Mouse (Mus musculus): ENCODE data around the gene Bcl9l. TPM values are rescaled to one million over a fixed set of nuclear protein-coding genes. Genes with fewer than 3 reads are reported as not detected.

The Bcl9l gene
- total RNA-seq, 2 experiments from 2014 or later, result 36.0 to 36.6 TPM

GRCm38 (mm10) chr9:44497624-44498377 is 15.2 kb downstream of the Bcl9l start:
- no peak for DNase-seq (ENCODE audit: low spot score)

DNA sequence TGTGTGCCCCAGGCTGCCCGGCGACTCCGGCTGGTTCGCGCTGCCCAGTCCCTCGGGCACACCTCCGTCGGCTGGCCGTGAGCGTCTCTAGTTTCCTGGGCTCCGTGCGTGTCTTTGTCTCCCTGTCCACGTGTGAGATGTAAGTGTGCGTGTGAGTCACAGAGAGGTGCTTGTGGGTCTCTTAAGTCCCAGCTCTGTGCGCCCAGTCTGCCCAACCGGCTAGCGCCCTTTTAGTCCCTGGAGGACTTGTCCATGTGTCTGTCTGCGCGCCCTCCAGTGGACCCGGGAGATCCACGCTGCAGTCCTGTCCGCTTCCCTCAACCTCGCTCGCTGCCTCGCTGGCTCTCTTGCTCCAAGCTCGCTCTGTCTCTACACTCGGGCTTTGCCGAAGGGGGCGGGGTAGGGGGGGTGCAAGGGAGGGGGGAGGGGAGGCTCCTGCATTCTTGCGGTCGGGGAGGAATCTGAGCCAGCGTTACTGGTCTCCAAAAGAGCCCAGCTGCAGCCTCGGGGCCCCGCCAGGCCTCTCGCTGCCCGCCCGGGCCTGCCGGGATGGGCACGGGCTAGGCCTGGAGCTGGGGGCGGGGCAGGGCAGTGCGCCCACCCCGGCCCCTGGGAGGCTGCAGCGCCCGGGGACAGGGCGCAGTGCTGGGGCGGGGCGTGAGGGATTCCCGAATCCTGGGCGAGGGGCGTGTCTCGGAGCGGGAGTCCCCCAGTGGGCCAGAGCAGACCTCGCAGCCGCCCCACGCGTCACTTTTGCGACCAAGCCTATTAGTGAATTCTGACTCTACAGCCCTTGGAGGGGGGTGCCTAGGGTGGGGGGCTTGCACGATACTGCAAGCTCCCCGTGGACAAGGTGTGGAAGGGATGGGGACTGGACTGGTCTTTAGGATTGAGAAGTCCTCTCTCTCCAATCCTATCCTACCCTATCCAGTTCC is 16.1 kb downstream of the Bcl9l start:
- peak; percentile 80 for DNase-seq (ENCODE audit: low spot score)

DNA sequence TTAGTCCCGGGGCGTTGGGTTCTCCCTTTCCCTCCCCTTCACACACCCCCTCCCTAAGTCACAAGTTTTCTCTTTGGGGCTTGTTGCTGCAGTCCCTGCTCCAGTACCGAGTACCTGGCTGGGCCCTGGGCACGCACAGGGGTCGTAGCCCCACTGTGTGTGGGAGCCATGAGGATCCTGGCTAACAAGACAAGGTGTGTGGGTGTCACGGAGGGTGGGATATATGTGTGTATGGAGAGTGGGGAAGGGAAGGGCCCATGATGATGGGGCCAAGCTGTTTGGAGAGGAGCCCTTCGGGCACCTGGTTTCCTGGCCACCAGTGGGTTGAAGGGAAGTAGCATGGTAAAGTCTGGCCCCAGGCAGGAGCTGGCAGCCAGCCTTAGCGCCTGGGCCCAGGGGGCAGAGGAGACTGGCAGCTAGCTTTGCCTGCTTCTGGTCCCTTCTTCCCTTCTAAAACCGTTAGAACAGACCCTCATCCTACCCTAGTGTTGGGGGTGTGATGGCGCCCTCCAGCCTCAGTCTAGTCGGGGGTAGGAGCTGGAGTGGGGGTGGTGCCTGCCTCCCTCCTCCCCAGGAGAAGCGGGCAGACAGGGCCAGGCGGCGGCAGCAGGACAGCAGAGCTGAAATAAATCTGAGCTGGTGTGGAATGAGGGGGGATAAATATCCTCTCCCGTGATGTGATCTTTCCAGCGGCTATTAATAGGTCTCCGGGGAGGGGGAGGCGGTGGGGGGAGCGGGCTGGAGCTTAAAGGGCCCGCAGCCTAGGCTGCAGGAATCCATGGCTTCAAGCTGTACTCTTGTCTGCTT is 16.9 kb downstream of the Bcl9l start:
- DNase-seq (ENCODE audit: low spot score), result peak; percentile 77

DNA sequence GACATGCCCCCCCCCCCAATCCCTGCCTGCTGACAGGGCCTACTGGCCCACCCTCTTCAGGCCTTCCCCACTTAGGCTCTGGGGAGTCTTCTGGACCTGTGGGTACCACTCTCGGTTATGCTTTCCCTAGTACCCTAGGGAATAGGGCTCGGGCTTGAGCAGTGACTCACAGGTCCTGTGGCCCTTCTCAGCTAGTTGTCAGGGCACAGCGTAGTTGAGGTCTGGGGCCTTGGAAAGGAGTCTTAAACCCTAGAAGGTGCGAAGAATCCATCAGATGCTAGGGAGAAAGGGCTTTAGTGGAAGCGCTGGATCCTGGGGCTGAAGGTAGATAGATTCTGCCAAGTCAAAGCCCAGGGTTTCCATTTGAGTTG is 17.5 kb downstream of the Bcl9l start:
- no peak for DNase-seq (ENCODE audit: low spot score)

DNA sequence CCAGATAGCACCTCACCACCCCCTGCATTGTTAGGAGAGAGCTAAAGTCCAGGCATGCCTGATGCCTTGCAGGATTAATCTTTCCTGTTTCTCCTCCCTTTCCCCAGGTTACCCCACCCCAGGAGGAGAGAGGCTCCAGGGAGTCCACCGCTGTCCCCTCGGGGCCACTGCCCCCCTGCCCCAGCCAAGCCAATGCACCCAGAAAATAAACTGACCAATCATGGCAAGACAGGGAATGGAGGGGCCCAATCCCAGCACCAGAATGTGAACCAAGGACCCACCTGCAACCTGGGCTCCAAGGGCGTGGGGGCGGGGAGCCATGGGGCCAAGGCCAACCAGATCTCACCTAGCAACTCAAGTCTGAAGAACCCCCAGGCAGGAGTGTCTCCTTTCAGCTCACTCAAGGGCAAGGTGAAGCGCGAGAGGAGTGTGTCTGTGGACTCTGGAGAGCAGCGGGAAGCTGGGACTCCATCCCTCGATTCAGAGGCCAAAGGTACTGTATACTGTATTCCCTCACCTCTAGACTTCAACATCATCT is 18.1 kb downstream of the Bcl9l start:
- no peak for DNase-seq (ENCODE audit: low spot score)

DNA sequence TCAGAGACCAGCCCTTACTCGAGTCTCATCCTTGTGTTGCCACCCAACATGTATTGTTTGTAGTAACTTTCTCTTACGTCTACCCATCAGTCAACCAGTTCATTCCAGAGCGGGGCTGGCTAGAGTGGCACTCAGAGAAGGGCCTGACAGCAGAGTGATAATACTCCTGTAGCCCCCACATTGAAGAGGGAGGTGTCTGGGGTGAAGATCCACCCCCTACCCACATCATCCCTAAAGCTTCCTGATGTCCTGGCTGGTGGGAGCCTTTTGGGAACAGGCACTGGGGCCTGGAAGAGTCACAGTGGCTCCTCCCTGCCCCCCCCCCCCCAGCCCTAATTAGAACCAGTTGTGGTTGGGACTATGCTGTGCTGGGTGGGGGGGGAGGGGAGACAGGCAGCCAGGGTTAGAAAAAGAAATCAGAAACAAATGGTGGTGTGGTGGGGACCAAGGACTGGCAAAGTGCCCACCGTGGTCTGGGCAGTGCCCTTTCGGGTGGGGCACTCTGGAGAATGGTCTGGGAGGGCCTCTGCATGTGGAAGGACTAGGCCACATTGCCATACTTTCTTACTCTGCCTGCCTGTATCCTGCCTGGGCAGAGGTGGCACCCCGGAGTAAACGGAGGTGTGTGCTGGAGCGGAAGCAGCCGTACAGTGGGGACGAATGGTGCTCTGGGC is 18.7 kb downstream of the Bcl9l start:
- no peak for DNase-seq (ENCODE audit: low spot score)

DNA sequence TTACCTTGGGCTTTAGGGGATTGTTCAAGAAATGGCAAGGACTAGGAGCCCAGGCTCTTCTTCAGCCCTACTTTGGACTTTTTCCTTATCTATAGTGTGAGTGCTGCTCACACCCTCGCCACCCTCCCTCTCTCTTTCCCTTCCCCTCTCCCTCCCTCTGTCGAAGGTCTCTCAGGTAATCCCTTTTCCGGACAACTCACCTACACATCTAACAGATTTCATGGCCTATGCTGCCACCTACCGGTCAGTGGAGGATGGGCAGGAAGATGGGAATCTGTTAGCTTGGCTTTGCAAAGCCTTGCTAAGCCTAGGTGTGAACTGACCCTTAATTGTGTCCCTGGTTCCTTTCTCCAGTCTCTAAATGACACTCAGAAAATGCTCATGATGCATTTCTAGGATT is 19.4 kb downstream of the Bcl9l start:
- peak; percentile 89 for DNase-seq (ENCODE audit: low spot score)

DNA sequence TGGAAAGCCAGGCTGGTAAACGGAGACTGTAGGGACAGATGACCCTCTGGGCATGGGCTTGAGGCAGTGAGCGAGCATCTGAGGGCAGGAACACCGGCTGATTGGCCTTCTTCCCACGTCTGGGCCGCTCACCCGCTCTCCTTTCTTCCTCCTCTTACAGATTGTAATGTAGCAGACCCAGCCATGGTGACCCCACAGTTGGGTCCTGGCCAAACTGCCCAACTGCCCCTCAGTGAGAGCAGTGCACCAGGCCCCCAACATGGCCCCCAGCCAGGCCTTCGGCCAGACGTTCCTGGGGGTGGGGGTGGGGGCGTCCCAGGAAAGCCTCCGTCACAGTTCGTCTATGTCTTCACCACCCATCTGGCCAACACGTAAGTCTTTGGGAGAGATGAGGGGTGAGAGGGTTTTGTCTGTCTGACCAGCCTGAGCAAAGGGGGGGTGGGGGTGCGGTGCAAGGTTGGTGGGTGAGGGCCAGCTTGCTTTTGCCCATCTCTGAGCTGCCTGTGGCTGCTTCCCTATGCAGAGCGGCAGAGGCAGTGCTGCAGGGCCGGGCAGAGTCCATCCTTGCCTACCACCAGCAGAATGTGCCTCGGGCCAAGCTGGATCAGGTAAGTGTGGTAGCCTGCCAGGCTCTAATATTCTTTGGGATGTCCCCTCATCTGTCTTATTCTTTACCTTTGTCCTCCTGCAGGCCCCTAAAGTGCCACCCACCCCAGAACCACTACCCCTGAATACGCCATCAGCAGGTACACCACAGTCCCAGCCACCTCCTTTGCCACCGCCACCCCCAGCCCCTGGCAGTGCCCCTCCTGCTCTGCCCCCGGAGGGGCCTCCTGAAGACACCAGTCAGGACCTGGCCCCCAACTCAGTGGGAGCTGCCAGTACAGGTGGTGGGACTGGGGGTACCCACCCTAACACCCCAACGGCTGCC is 22.5 kb downstream of the Bcl9l start:
- peak; percentile 3 for DNase-seq (ENCODE audit: low spot score)

DNA sequence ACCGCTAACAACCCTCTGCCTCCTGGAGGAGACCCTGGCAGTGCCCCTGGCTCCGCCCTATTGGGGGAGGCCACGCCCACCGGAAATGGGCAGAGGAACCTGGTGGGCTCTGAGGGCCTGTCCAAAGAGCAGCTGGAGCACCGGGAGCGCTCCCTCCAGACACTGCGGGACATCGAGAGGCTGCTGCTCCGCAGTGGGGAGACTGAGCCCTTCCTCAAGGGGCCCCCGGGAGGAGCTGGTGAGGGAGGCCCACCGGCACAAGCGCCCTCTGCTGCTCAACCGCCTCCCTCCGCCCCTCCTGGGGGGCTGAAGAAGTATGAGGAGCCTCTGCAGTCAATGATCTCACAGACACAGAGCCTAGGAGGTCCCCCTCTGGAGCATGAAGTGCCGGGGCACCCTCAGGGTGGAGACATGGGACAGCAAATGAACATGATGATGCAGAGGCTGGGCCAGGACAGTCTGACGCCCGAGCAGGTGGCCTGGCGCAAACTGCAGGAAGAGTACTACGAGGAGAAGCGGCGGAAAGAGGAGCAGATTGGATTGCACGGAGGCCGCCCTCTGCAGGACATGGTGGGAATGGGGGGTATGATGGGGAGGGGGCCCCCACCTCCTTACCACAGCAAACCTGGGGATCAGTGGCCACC is 23.3 kb downstream of the Bcl9l start:
- no peak for DNase-seq (ENCODE audit: low spot score)

- DNase-seq (ENCODE audit: low spot score), result no peak
These were observed 23.9 kb downstream of the Bcl9l start for GRCm38 (mm10) chr9:44506566-44506965.

DNA sequence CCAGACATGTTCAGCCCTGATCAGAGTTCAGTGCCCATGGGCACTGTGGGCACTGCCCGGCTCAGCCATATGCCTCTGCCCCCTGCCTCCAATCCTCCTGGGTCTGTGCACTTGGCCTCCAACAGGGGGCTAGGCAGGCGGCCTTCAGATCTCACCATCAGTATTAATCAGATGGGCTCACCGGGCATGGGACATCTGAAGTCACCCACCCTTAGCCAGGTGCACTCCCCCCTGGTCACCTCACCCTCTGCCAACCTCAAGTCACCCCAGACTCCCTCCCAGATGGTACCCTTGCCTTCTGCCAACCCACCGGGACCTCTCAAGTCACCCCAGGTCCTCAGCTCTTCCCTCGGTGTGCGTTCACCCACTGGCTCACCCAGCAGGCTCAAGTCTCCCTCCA is 24.7 kb downstream of the Bcl9l start:
- DNase-seq (ENCODE audit: low spot score), result no peak

- DNase-seq (ENCODE audit: low spot score), result no peak
These were observed 25.5 kb downstream of the Bcl9l start for GRCm38 (mm10) chr9:44508124-44508619.

DNA sequence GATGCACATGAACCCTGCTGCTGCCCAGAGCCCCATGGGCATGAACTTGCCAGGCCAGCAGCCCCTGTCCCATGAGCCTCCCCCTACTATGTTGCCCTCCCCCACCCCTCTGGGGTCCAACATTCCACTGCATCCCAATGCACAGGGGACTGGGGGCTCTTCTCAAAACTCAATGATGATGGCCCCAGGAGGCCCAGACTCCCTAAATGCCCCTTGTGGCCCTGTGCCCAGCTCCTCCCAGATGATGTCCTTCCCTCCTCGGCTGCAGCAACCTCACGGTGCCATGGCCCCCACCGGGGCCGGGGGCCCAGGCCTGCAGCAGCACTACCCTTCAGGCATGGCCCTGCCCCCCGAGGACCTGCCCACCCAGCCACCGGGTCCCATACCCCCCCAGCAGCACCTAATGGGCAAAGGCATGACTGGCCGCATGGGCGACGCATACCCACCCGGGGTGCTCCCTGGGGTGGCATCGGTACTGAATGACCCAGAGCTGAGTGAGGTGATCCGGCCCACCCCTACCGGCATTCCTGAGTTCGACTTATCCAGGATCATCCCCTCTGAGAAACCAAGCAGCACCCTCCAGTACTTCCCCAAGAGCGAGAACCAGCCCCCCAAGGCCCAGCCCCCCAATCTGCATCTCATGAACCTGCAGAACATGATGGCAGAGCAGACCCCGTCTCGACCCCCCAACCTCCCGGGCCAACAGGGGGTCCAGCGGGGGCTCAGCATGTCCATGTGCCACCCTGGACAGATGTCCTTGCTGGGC is 26.3 kb downstream of the Bcl9l start:
- DNase-seq (ENCODE audit: low spot score), result no peak

DNA sequence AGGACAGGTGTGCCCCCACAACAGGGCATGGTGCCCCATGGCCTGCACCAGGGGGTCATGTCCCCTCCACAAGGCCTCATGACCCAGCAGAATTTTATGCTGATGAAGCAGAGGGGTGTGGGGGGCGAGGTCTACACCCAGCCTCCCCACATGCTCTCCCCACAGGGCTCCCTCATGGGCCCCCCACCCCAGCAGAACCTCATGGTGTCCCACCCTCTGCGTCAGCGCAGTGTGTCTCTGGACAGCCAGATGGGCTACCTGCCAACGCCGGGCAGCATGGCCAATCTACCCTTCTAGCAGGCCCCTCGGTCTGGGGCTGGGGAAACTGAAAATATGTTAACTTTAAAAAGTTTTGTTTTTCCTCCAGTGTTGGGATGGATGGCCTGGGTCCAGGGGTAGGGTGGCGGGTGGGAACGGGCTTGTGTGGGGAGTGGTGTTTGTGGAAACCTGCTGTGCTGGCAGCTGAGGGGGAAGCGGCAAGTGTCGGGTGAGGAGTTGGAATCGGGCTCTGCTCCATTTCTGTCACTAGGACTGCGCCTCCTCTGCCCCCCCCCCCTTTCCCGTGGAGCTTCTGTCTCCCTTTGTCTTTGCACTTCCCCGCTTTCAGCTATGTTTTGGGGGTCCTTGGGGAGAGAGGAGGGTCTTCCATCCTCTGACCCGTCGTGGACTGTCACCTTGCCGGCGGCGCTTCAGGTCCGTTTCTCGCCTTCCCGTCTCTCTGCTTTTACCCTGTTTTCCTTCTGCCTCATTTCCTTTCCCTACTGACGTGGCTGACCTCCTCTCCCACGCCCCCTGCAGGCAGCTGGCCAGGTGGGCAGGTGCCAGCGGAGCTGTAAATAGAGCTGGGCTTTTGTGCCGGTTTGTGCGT is 27.1 kb downstream of the Bcl9l start:
- DNase-seq (ENCODE audit: low spot score), result peak; percentile 83

- DNase-seq (ENCODE audit: low spot score), result no peak
These were observed 27.8 kb downstream of the Bcl9l start for GRCm38 (mm10) chr9:44510355-44510871.

GRCm38 (mm10) chr9:44510872-44511601 is 28.4 kb downstream of the Bcl9l start:
- peak; percentile 46 for DNase-seq (ENCODE audit: low spot score)

Measured in gastrocnemius, adult 18-20 months (tissue).